Mouse (Mus musculus) liver, embryonic 14.5 days (tissue): ENCODE data around the gene Evx2. TPM values are rescaled to one million over a fixed set of nuclear protein-coding genes. Genes with fewer than 3 reads are reported as not detected.

Experiments used
- ATAC-seq: fragments of 200-750 bp; cut with Nextera tagmentation; 2 replicates; pipeline ENCODE4 v1.8.0; 2017; ENCODE audit warnings: moderate number of reproducible peaks, mild to moderate bottlenecking, moderate library complexity; ENCODE audit not compliant: insufficient read depth
- DNase-seq, 3 experiments: peaks; one replicate each; pipeline ENCODE4 v3.0.0-alpha.2; 2012 to 2013; ENCODE audit warnings: low read depth in 3 of 3, low spot score in 3 of 3
- H3K27ac ChIP-seq: fragments of 300-500 bp; sonication (generic); 2 replicates; pipeline ENCODE4 v1.5.1; 2014; ENCODE audit warnings: moderate library complexity, mild to moderate bottlenecking, control low read depth, inconsistent platforms
- H3K27me3 ChIP-seq: fragments of 300-500 bp; sonication (generic); 2 replicates; pipeline ENCODE4 v1.6.1; 2014; ENCODE audit warnings: mild to moderate bottlenecking, low read length, moderate library complexity; ENCODE audit not compliant: control insufficient read depth, insufficient read depth
- H3K36me3 ChIP-seq: fragments of 300-500 bp; sonication (generic); replicated peaks from 2 replicates; pipeline ENCODE4 v1.6.1; 2014; ENCODE audit warnings: low read depth; ENCODE audit not compliant: control insufficient read depth, insufficient read depth
- H3K4me1 ChIP-seq, 2 experiments: fragments of 200-500 bp in 1 of 2; fragments of 300-500 bp in 1 of 2; sonication (generic) in 1 of 2; replicated peaks; 2 replicates each; pipeline ENCODE4 v1.6.1; 2012 to 2014; ENCODE audit warnings: antibody characterized with exemption in 1 of 2, inconsistent platforms in 1 of 2, low read length in 1 of 2; ENCODE audit not compliant: control insufficient read depth in 2 of 2, insufficient read depth in 2 of 2
- H3K4me2 ChIP-seq: fragments of 300-500 bp; sonication (generic); 2 replicates; pipeline ENCODE4 v1.6.1; 2014; ENCODE audit warnings: low read depth, mild to moderate bottlenecking, control low read depth, moderate library complexity
- H3K4me3 ChIP-seq, 2 experiments: fragments of 200-500 bp in 1 of 2; fragments of 300-500 bp in 1 of 2; sonication (generic) in 1 of 2; 2 replicates each; pipeline ENCODE4 v1.5.1; 2012 to 2014; ENCODE audit warnings: low read depth in 2 of 2, low read length in 2 of 2, mild to moderate bottlenecking in 2 of 2, control low read depth in 1 of 2, inconsistent platforms in 1 of 2, moderate library complexity in 1 of 2; ENCODE audit not compliant: insufficient read depth in 1 of 2
- H3K9ac ChIP-seq: fragments of 300-500 bp; sonication (generic); replicated peaks from 2 replicates; pipeline ENCODE4 v1.6.1; 2014; ENCODE audit warnings: mild to moderate bottlenecking, control low read depth, moderate library complexity
- H3K9me3 ChIP-seq: fragments of 300-500 bp; sonication (generic); 2 replicates; pipeline ENCODE4 v1.6.1; 2016; ENCODE audit warnings: low read length, mixed read lengths; ENCODE audit not compliant: control insufficient read depth
- CTCF ChIP-seq: IDR thresholded peaks from 2 replicates; pipeline ENCODE4 v1.5.1; 2016; ENCODE audit warnings: antibody characterized with exemption, low read depth, control low read depth
- EP300 ChIP-seq: IDR thresholded peaks from 2 replicates; pipeline ENCODE4 v1.6.1; 2016; ENCODE audit warnings: antibody characterized with exemption, low read depth
- WGBS: fragments of 180-500 bp; shearing (Covaris S2); extraction: QIAGEN DNeasy Blood & Tissue Kit; methylation state at CpG from one replicate; pipeline ENCODE4 v1.1.7; 2014; ENCODE audit not compliant: insufficient replicate concordance; 5-methylcytosine and 5-hydroxymethylcytosine counted together
- polyA plus RNA-seq, 2 experiments: library from polyadenylated mRNA; depleted of rRNA in 1 of 2; stranded (reverse) in 1 of 2; unstranded in 1 of 2; fragments of >200 nt; fragmentation: Nextera tagmentation in 1 of 2; extraction: Ambion mirVana in 1 of 2; gene quantifications; 2 replicates each; pipeline versions ENCODE4 v1.2.1 to v1.2.3; 2012 to 2014

Gene Evx2
- polyA plus RNA-seq, 2 experiments: 0.02 TPM; not detected in 1

DNA sequence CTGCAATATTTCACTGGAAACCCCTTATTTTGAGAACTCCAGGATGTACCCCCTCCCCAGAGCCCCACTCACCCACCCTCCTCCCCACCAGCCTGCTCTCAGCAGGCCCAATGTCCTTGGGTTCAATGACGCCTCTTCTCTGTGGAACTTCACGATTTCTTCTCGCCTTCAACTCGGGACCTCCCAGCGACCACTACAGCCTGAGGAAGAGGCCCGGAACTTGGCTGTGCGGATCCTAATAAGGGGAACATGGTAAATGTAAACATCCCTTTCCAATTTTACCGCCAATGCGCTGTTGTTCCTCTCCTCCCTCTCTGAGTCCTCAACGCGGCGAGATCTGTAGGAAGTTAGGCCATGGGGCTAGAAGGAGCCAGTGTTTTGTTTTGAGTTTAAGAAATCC, 24.7 kb upstream of the Evx2 start:
- no peaks in the 10 kb centered on the region for H3K4me1 ChIP-seq
- H3K27ac ChIP-seq: no peak overlapping the region
- H3K9me3 ChIP-seq: no peaks in the 10 kb centered on the region
- 1% methylated on average over 12 of the region's 12 CpGs for WGBS
- H3K4me3 ChIP-seq: no peak overlapping the region
- H3K36me3 ChIP-seq: no peaks in the 10 kb centered on the region
- H3K9ac ChIP-seq: no peak overlapping the region
- TF ChIP-seq EP300: no peak
- TF ChIP-seq CTCF: no peak
- DNase-seq (no peak), ATAC-seq (no peak)
- peaks cover 97% of the 10 kb centered on the region for H3K27me3 ChIP-seq
- no peak overlapping the region for H3K4me2 ChIP-seq

DNA sequence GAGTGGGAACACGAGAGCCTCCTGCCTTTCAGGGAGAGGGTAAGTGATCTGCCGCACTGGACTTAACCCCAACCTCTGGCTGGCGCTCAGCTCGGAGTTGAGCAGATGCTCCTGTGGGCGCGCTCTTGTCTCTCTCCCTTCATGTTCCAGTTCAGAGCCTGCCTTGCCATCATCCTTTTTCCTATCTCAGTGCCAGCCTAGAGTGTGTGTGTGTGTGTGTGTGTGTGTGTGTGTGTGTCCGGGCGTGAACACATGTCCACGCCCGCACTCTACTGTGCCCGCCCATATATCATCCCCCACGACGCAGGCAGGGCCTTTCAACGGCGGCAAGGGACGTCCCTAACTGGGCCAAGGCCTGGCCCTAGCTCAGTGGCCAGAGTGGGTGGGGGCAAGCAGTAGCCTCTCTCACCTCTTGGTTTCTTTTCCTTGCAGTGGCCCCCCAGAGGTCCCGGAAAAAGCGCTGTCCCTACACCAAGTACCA, 24.2 kb upstream of the Evx2 start:
- 3% methylated on average over 18 of the region's 18 CpGs for WGBS
- DNase-seq (no peak), ATAC-seq (no peak)
- H3K4me3 ChIP-seq: no peak overlapping the region
- no peak overlapping the region for H3K4me2 ChIP-seq
- H3K36me3 ChIP-seq: no peaks in the 10 kb centered on the region
- no peak for TF ChIP-seq EP300
- TF ChIP-seq CTCF: no peak
- no peaks in the 10 kb centered on the region for H3K4me1 ChIP-seq
- H3K9me3 ChIP-seq: no peaks in the 10 kb centered on the region
- H3K9ac ChIP-seq: no peak overlapping the region
- peaks cover 97% of the 10 kb centered on the region for H3K27me3 ChIP-seq
- no peak overlapping the region for H3K27ac ChIP-seq

DNA sequence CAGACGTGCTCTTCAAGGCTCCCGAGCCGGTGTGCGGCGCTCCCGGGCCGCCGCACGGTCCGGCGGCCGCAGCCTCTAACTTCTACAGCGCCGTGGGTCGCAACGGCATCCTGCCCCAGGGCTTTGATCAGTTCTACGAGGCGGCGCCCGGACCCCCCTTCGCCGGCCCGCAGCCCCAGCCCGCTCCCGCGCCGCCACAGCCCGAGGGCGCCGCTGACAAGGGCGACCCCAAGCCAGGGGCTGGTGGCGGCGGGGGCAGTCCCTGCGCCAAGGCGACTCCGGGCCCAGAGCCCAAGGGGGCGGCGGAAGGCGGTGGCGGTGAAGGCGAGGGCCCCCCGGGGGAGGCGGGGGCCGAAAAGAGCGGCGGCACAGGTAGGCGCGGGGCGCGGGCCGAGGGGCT, 23.4 kb upstream of the Evx2 start:
- no peaks in the 10 kb centered on the region for H3K9me3 ChIP-seq
- no peak overlapping the region for H3K4me2 ChIP-seq
- no peaks in the 10 kb centered on the region for H3K36me3 ChIP-seq
- ATAC-seq (no peak), DNase-seq (no peak)
- H3K4me3 ChIP-seq: no peak overlapping the region
- TF ChIP-seq EP300 (no peak), CTCF (no peak)
- H3K4me1 ChIP-seq: no peaks in the 10 kb centered on the region
- WGBS: 3% methylated on average over 50 of the region's 51 CpGs
- no peak overlapping the region for H3K27ac ChIP-seq
- H3K27me3 ChIP-seq: peaks cover 97% of the 10 kb centered on the region
- H3K9ac ChIP-seq: no peak overlapping the region

DNA sequence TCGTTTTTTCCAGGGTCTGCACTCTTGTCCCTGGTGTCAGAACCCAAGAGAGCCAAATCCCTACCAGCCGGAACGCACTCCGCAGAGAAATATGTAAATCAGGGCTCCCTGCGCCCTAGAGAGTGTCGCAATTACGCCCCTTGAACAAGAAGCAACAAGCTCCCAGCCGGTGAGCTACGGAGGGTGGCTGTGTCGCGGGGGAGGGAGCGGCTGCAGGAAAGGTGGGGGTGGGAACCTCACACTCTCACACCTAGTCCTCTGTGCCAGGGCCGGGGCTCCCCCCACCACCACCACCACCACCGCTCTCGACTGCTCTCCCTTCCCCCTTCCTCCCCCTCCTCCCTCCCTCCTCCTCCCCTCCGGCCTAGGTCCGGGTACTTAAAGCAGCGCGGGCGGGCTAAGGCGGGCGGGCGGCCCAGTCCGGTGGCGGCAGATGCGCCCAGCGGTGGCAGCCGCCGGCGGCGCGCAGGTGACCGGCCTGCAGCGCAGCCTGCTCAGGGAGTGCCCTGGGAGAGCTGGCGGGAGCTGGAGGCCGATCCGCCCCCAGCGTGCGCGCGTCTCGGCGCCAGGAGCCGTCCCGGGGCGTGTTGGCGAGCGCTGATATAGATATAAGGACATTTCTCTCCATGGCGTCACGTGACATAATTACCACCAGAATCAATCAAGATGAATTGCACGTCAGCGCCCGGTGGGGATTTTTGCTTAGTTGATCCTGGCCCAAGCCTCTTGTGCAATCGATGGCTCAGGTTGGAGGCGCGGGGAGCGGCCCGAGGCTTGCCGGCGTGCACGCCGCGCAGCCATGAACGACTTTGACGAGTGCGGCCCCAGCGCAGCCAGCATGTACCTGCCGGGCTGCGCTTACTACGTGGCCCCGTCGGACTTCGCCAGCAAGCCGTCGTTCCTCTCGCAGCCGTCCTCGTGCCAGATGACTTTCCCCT, 22.5 kb upstream of the Evx2 start:
- no peaks in the 10 kb centered on the region for H3K36me3 ChIP-seq
- H3K27ac ChIP-seq: no peak overlapping the region
- no peak for DNase-seq
- H3K4me3 ChIP-seq: no peak overlapping the region
- no peak for ATAC-seq
- no peaks in the 10 kb centered on the region for H3K9me3 ChIP-seq
- 2% methylated on average over 78 of the region's 78 CpGs for WGBS
- TF ChIP-seq CTCF: no peak
- TF ChIP-seq EP300: no peak
- H3K9ac ChIP-seq: no peak overlapping the region
- no peak overlapping the region for H3K4me2 ChIP-seq
- peaks cover 97% of the 10 kb centered on the region for H3K27me3 ChIP-seq
- H3K4me1 ChIP-seq: no peaks in the 10 kb centered on the region

DNA sequence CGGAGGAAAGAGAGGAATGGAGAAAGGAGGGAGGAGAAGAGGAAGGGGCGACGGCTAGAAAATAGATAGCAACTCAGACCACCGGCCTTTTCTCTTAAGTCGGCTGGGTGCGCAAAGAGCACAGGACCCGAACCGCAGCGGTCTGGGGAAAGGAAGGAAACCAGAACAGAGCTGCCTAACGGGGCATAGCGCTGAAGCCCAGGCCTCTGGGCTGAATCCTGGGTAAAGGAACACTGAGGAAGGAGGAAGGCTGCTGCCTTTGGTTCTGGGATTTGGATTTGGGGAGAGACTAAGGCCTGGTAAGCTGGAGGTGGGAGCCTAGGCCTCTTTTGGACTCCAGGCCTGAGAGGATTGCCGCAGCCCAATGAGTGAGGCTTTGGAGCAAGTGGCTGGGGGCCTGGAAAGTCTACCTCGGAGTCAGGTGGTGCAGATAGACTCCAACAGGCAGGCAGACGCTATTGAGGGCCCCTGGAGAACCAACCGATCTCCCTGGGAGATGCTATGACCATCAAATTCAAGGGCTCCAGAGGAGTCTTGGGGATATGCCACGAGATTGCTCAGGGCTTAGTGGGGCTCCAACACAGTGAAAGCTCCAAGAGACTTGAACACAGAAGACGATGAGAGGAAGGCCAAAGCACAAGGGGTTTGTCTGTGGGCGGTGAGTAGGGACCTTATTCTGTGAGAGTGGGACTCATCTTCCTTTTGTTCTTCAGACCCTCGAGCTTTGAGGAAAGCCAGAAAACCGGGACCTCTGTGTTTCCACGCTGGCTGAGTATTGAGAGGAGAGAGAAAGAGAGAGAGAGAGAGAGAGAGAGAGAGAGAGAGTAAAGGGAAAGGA, 21.4 kb upstream of the Evx2 start:
- Histone ChIP-seq H3K9me3 (no peaks in the 10 kb centered on the region), H3K4me2 (no peak overlapping the region), H3K27ac (no peak overlapping the region), H3K4me3 (no peak overlapping the region), H3K9ac (no peak overlapping the region), H3K27me3 (peaks cover 100% of the 10 kb centered on the region), H3K36me3 (no peaks in the 10 kb centered on the region), H3K4me1 (no peaks in the 10 kb centered on the region)
- TF ChIP-seq EP300: no peak
- TF ChIP-seq CTCF: no peak
- DNase-seq: no peak
- 3% methylated on average over 21 of the region's 21 CpGs for WGBS
- no peak for ATAC-seq
